Mouse (Mus musculus): ENCODE data around the gene Hebp2.

DNA sequence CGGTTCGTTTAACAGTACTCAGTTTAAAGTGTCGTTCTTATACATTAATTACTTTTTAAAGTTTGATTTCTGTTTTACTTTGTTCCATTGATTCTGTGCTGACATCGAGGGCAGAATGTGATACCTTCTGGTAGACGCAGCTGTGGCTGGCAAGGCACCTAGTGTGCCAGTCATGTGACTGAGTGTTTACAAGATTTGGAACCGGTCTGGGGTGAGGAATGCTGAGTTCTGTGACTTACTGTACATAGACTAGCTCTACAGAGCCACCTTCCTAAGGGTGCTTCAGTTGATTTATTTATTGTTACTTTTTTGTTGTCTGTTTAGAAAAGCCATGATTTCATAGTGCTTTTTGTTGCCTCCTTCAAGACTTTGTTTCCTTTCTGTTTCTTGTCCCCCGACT is 18.1 kb downstream of the Hebp2 start:
- TF ChIP-seq POLR2A (IDR thresholded peaks at IDR 0.05; ENCODE audit: borderline replicate concordance, control insufficient read depth, low read depth, low read length) (no peak), CTCF (IDR thresholded peaks at IDR 0.05; ENCODE audit: control insufficient read depth, insufficient read depth, low read length) (no peak)

Measured in bone marrow, adult 2 months (tissue).